Mouse (Mus musculus) midbrain, embryonic 11.5 days (tissue): Measurements from ENCODE around the gene Ulk4. TPM values are rescaled to one million over a fixed set of nuclear protein-coding genes. Genes with fewer than 3 reads are reported as not detected.
A peak's percentile ranks its signal among the peaks of the same experiment; 100 is the strongest.

Source experiments
- ATAC-seq: fragments of 200-750 bp; cut with Nextera tagmentation; 2 replicates; pipeline ENCODE4 v1.8.0; 2017; ENCODE audit warnings: moderate TSS enrichment, moderate library complexity; ENCODE audit not compliant: low FRiP score
- DNase-seq: peaks from one replicate; pipeline ENCODE4 v3.0.0; 2015; ENCODE audit warnings: low spot score; ENCODE audit errors: missing footprints
- H3K27ac ChIP-seq: fragments of 300-500 bp; sonication (generic); 2 replicates; pipeline ENCODE4 v1.5.1; 2014; ENCODE audit warnings: low read depth, low read length
- H3K27me3 ChIP-seq: fragments of 300-500 bp; sonication (generic); 2 replicates; pipeline ENCODE4 v1.6.1; 2014; ENCODE audit warnings: mild to moderate bottlenecking, low read length, moderate library complexity, mixed read lengths; ENCODE audit not compliant: control insufficient read depth, insufficient read depth
- H3K36me3 ChIP-seq: fragments of 300-500 bp; sonication (generic); 2 replicates; pipeline ENCODE4 v1.6.1; 2014; ENCODE audit warnings: mild to moderate bottlenecking, low read length, moderate library complexity, mixed read lengths; ENCODE audit not compliant: control insufficient read depth, insufficient read depth
- H3K4me1 ChIP-seq: fragments of 300-500 bp; sonication (generic); 2 replicates; pipeline ENCODE4 v1.6.1; 2014; ENCODE audit warnings: low read length; ENCODE audit not compliant: control insufficient read depth, insufficient read depth
- H3K4me2 ChIP-seq: fragments of 300-500 bp; sonication (generic); 2 replicates; pipeline ENCODE4 v1.6.1; 2014; ENCODE audit warnings: mild to moderate bottlenecking, moderate library complexity
- H3K4me3 ChIP-seq: fragments of 300-500 bp; sonication (generic); 2 replicates; pipeline ENCODE4 v1.5.1; 2014; ENCODE audit warnings: low read depth, low read length
- H3K9ac ChIP-seq: fragments of 300-500 bp; sonication (generic); 2 replicates; pipeline ENCODE4 v1.6.1; 2014; ENCODE audit warnings: low read length
- H3K9me3 ChIP-seq: fragments of 300-500 bp; sonication (generic); 2 replicates; pipeline ENCODE4 v1.6.1; 2016; ENCODE audit warnings: low read length; ENCODE audit not compliant: control insufficient read depth
- WGBS: fragments of 180-500 bp; shearing (Covaris S2); extraction: QIAGEN DNeasy Blood & Tissue Kit; methylation state at CpG from one replicate; pipeline ENCODE4 v1.1.7; 2014; 5-methylcytosine and 5-hydroxymethylcytosine counted together
- polyA plus RNA-seq: library from polyadenylated mRNA; unstranded; fragments of >200 nt; fragmentation: Nextera tagmentation; extraction: Ambion mirVana; gene quantifications from 2 replicates; pipeline ENCODE4 v1.2.1, GENCODE M21; 2014

Ulk4 gene
- polyA plus RNA-seq, 1 experiment from 2014 or later: 210 TPM

GRCm38 (mm10) chr9:121302543-121302942 is 25.5 kb upstream of the Ulk4 start:
- peaks cover 51% of the 10 kb centered on the region for H3K4me1 ChIP-seq
- no peak overlapping the region for H3K27ac ChIP-seq
- no peaks in the 10 kb centered on the region for H3K36me3 ChIP-seq
- DNase-seq (no peak), ATAC-seq (no peak)
- no peaks in the 10 kb centered on the region for H3K9me3 ChIP-seq
- no peak overlapping the region for H3K4me3 ChIP-seq
- 88% methylated on average over 7 of the region's 8 CpGs for WGBS
- no peak overlapping the region for H3K4me2 ChIP-seq
- H3K9ac ChIP-seq: no peak overlapping the region
- no peaks in the 10 kb centered on the region for H3K27me3 ChIP-seq

- no peak overlapping the region for H3K27ac ChIP-seq
- 76% methylated on average over 22 of the region's 22 CpGs for whole genome bisulfite sequencing
- H3K4me3 ChIP-seq: no peak overlapping the region
- peak overlapping the region; percentile 8 for H3K4me2 ChIP-seq
- H3K36me3 ChIP-seq: no peaks in the 10 kb centered on the region
- H3K4me1 ChIP-seq: peaks cover 53% of the 10 kb centered on the region
- ATAC-seq (no peak), DNase-seq (no peak)
- H3K9me3 ChIP-seq: no peaks in the 10 kb centered on the region
- peak overlapping the region; percentile 28; the same call in 1 of the 2 replicates for H3K9ac ChIP-seq
- H3K27me3 ChIP-seq: no peaks in the 10 kb centered on the region
Observed at GRCm38 (mm10) chr9:121301041-121301920, 24.3 kb upstream of the Ulk4 start.

GRCm38 (mm10) chr9:121299976-121300570 is 23.1 kb upstream of the Ulk4 start:
- H3K27ac ChIP-seq: peak overlapping the region; percentile 46
- H3K27me3 ChIP-seq: no peaks in the 10 kb centered on the region
- H3K4me2 ChIP-seq: peak overlapping the region; percentile 89
- H3K36me3 ChIP-seq: no peaks in the 10 kb centered on the region
- no peaks in the 10 kb centered on the region for H3K9me3 ChIP-seq
- H3K4me3 ChIP-seq: peak overlapping the region; percentile 92
- ATAC-seq: 0 out of 2 replicates have a peak, but pooled peaks have one; percentile 6
- no peak for DNase-seq
- H3K9ac ChIP-seq: peak overlapping the region; percentile 4; the same call in 1 of the 2 replicates
- 16% methylated on average over 19 of the region's 19 CpGs for WGBS
- peaks cover 53% of the 10 kb centered on the region for H3K4me1 ChIP-seq

- WGBS: 55% methylated on average over 9 of the region's 9 CpGs
- DNase-seq (no peak), ATAC-seq (no peak)
- no peaks in the 10 kb centered on the region for H3K9me3 ChIP-seq
- peak overlapping the region; percentile 46; the same call in 1 of the 2 replicates for H3K27ac ChIP-seq
- H3K36me3 ChIP-seq: no peaks in the 10 kb centered on the region
- H3K4me1 ChIP-seq: peaks cover 50% of the 10 kb centered on the region
- peak overlapping the region; percentile 89 for H3K4me2 ChIP-seq
- no peaks in the 10 kb centered on the region for H3K27me3 ChIP-seq
- peak overlapping the region; percentile 92 for H3K4me3 ChIP-seq
- H3K9ac ChIP-seq: peak overlapping the region; percentile 4; the same call in 1 of the 2 replicates
Observed at GRCm38 (mm10) chr9:121299223-121299755, 22.3 kb upstream of the Ulk4 start.

GRCm38 (mm10) chr9:121298411-121299091 is 21.6 kb upstream of the Ulk4 start:
- Histone ChIP-seq H3K9me3 (no peaks in the 10 kb centered on the region), H3K9ac (peak overlapping the region; percentile 96), H3K4me2 (peak overlapping the region; percentile 89), H3K27me3 (no peaks in the 10 kb centered on the region), H3K4me3 (peak overlapping the region; percentile 92), H3K4me1 (peaks cover 45% of the 10 kb centered on the region), H3K36me3 (no peaks in the 10 kb centered on the region), H3K27ac (peak overlapping the region; percentile 27; the same call in 1 of the 2 replicates)
- 34% methylated on average over 15 of the region's 15 CpGs for WGBS
- peak; percentile 95 for DNase-seq
- ATAC-seq: no peak

GRCm38 (mm10) chr9:121298065-121298398 is 21.0 kb upstream of the Ulk4 start:
- Histone ChIP-seq H3K27ac (peak overlapping the region; percentile 40), H3K4me3 (peak overlapping the region; percentile 92), H3K4me1 (peaks cover 39% of the 10 kb centered on the region), H3K4me2 (peak overlapping the region; percentile 89), H3K36me3 (no peaks in the 10 kb centered on the region), H3K9ac (peak overlapping the region; percentile 96), H3K9me3 (no peaks in the 10 kb centered on the region), H3K27me3 (no peaks in the 10 kb centered on the region; the same call in 1 of the 2 replicates)
- ATAC-seq (no peak), DNase-seq (no peak)
- WGBS: 2% methylated on average over 7 of the region's 7 CpGs

GRCm38 (mm10) chr9:121297171-121298064 is 20.4 kb upstream of the Ulk4 start, which contains the start of gene Trak1:
Gene Trak1, plus strand, starts transcription at chr9:121297502.
- no peaks in the 10 kb centered on the region for H3K36me3 ChIP-seq
- peak within 1 kb of the TSS; percentile 40 for H3K27ac ChIP-seq
- WGBS: under 1% methylated on average over 45 of the region's 116 CpGs
- ATAC-seq: peak; percentile 84
- peak within 1 kb of the TSS; percentile 92 for H3K4me3 ChIP-seq
- H3K9ac ChIP-seq: peak within 1 kb of the TSS; percentile 96
- peak; percentile 94 for DNase-seq
- H3K9me3 ChIP-seq: no peaks in the 10 kb centered on the region
- H3K27me3 ChIP-seq: no peaks in the 10 kb centered on the region; the same call in 1 of the 2 replicates
- H3K4me1 ChIP-seq: peaks cover 38% of the 10 kb centered on the region
- H3K4me2 ChIP-seq: peak within 1 kb of the TSS; percentile 89

- H3K9ac ChIP-seq: no peak overlapping the region
- no peak overlapping the region for H3K4me2 ChIP-seq
- no peaks in the 10 kb centered on the region for H3K9me3 ChIP-seq
- no peak overlapping the region for H3K27ac ChIP-seq
- DNase-seq (peak; percentile 51), ATAC-seq (no peak)
- H3K4me1 ChIP-seq: peaks cover 24% of the 10 kb centered on the region
- no peaks in the 10 kb centered on the region; the same call in 1 of the 2 replicates for H3K27me3 ChIP-seq
- WGBS: 86% methylated on average over 7 of the region's 7 CpGs
- no peak overlapping the region for H3K4me3 ChIP-seq
- H3K36me3 ChIP-seq: no peaks in the 10 kb centered on the region
Observed at GRCm38 (mm10) chr9:121295221-121295620, 18.2 kb upstream of the Ulk4 start.
